Mouse (Mus musculus) small intestine, adult 10 weeks (tissue): ENCODE measurements around the gene Mall. TPM values are rescaled to one million over a fixed set of nuclear protein-coding genes. Genes with fewer than 3 reads are reported as not detected.

Experiments used
- polyA plus RNA-seq: library from polyadenylated mRNA; stranded (reverse); fragments of 350-450 nt; fragmentation: Illumina TruSeq; extraction: RNeasy Lipid Tissue Mini Kit (QIAGEN cat#74804); gene quantifications from one replicate; pipeline ENCODE4 v1.2.3, GENCODE M21; 2014; ENCODE audit warnings: low replicate concordance

The Mall gene
- polyA plus RNA-seq, result 50.0 TPM

DNA sequence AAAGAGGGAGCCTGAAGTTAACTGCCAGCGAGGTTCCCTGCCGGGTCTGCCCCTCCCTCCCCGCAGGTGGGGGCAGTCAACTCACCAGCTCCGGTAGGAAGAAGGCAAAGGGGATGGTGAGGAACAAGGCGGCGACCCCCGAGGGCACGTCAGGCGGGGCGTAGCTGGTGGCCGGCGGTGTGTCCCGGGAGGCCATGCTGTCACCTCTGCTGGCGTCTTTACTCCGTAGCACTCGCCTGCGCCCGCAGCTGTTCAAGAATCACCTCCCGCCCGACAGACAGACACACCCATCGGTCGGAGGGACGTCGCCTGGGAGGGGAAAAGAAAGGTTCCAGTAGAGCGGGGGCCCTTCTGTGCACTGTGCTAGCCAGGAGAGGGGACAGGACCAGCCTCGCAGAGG is at the start of gene Mall:
Gene Mall (minus strand): TSS at position 262 of the 400 bp plus-strand sequence.

DNA sequence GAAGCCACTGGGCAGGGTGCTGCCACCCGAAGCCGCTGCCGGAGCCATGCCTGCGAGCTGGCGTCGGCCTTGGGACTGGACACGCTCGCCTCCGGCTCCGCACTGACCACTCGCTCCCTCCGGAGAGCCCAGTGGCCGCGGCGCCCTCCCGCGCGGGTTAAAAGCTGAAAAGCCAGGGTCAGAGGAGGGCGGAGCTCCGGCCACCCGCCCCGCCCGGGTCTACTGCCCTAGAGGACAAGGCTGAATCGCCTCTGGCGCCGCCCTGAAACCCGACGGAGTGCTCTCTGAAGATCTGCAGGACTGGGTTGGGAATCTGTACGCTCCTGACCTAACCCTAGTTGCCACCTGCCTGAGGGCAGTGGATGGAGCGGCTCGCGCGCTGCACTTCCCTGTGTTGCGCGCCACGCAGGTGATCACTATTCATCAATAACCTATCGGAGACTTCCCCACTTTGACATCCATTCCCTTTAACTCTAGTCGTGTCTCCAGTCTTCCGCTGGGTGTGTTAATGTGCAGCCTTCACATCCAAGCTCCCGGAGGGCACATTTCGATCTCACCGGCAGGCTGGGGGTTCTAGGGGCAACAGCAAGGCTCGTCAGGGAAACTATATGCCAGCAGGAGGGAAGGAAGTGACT is 73.5 kb downstream of the Mall start, which contains the start of gene Mal:
Gene Mal (minus strand): TSS at position 610 of the 635 bp plus-strand sequence.

Other genes starting within 250 kb of the Mall start
- gene Kcnip3, start 207.8 kb downstream of the Mall start, polyA plus RNA-seq, result 0.78 TPM
- 0.11 TPM for gene Prom2, start 188.5 kb downstream of the Mall start, polyA plus RNA-seq
- gene Zfp661, start 142.8 kb downstream of the Mall start, polyA plus RNA-seq, result 3.0 TPM
- gene Mrps5, start 142.7 kb downstream of the Mall start, polyA plus RNA-seq, result 13.6 TPM
- 2.6 TPM for gene Mal, start 73.2 kb downstream of the Mall start, polyA plus RNA-seq
- 1.3 TPM for gene Nphp1, start 59.0 kb upstream of the Mall start, polyA plus RNA-seq
- gene Mtln, start 62.6 kb upstream of the Mall start, polyA plus RNA-seq, result 31.9 TPM
- gene Bub1, start 101.9 kb upstream of the Mall start, polyA plus RNA-seq, result 22.3 TPM
- not detected for gene Acoxl, start 108.9 kb upstream of the Mall start, polyA plus RNA-seq